ENCODE assay signal across 29 mouse cellular contexts in genomic region chr4:77537843-77538242, GRCm38 (mm10).
A peak's percentile ranks its signal among the peaks of the same experiment; 100 is the strongest.
DNase-seq lines count a peak whose midpoint lies in the region; ATAC-seq and TF ChIP-seq lines count a peak whose summit lies in the region.
"Had no signal": no experiment of that assay in that cellular context is flagged by ENCODE, and none has a peak within 500 bp of the region (broad histone marks: within the 10 kb centered on the region; RNA-seq: fewer than 3 reads in every experiment).

No protein-coding gene starts in this region.

- no peak overlapping the region for H3K9ac ChIP-seq in hindbrain, embryonic 14.5 days
- H3K9ac ChIP-seq in midbrain, embryonic 14.5 days (replicated peaks; ENCODE audit: low read length), result no peak overlapping the region
- H3K9ac ChIP-seq in midbrain, embryonic 13.5 days (replicated peaks), result no peak overlapping the region
- H3K9ac ChIP-seq in hindbrain, embryonic 16.5 days (ENCODE audit: low read depth, low read length), result no peak overlapping the region
- H3K9ac ChIP-seq in midbrain, postnatal 0 days (replicated peaks; ENCODE audit: low read length, poor library complexity, severe bottlenecking), result no peak overlapping the region
- H3K9ac ChIP-seq: forebrain, postnatal 0 days; heart, embryonic 15.5 days; limb, embryonic 15.5 days; liver, embryonic 13.5 days had no signal

- H3K27ac ChIP-seq in hindbrain, embryonic 14.5 days, result peak overlapping the region; percentile 23; the same call in 1 of the 2 replicates
- H3K27ac ChIP-seq in hindbrain, embryonic 10.5 days, result no peak overlapping the region
- 0 out of 2 replicates have a peak overlapping the region, but pooled peaks have one; percentile 32 for H3K27ac ChIP-seq in midbrain, embryonic 14.5 days (replicated peaks; ENCODE audit: low read depth, low read length)
- no peak overlapping the region; the same call in 1 of the 2 replicates for H3K27ac ChIP-seq in midbrain, embryonic 13.5 days
- H3K27ac ChIP-seq in hindbrain, embryonic 16.5 days (ENCODE audit: low read depth, low read length), result no peak overlapping the region
- H3K27ac ChIP-seq in midbrain, postnatal 0 days (ENCODE audit: low read depth, low read length), result no peak overlapping the region
- H3K27ac ChIP-seq: heart, embryonic 10.5 days; heart, embryonic 15.5 days; limb, embryonic 15.5 days; liver, embryonic 13.5 days; macrophage; stomach, postnatal 0 days had no signal

- H3K4me3 ChIP-seq in hindbrain, embryonic 14.5 days (replicated peaks; ENCODE audit: low read length), result no peak overlapping the region
- no peak overlapping the region for H3K4me3 ChIP-seq in hindbrain, embryonic 10.5 days
- no peak overlapping the region for H3K4me3 ChIP-seq in midbrain, embryonic 14.5 days (replicated peaks; ENCODE audit: low read depth, low read length)
- H3K4me3 ChIP-seq in midbrain, embryonic 13.5 days (replicated peaks), result no peak overlapping the region
- no peak overlapping the region for H3K4me3 ChIP-seq in hindbrain, embryonic 16.5 days (ENCODE audit: low read length)
- no peak overlapping the region for H3K4me3 ChIP-seq in midbrain, postnatal 0 days (ENCODE audit: low read depth, low read length)
- H3K4me3 ChIP-seq: heart, embryonic 10.5 days; heart, embryonic 15.5 days; limb, embryonic 15.5 days; liver, embryonic 13.5 days had no signal

- H3K27me3 ChIP-seq in hindbrain, embryonic 14.5 days (ENCODE audit: control insufficient read depth, insufficient read depth, low read length), result no peaks in the 10 kb centered on the region
- no peaks in the 10 kb centered on the region for H3K27me3 ChIP-seq in hindbrain, embryonic 10.5 days (ENCODE audit: insufficient read depth, poor library complexity, severe bottlenecking)
- no peaks in the 10 kb centered on the region for H3K27me3 ChIP-seq in midbrain, embryonic 14.5 days (ENCODE audit: control insufficient read depth, insufficient read depth, low read length)
- H3K27me3 ChIP-seq in midbrain, embryonic 13.5 days, result no peaks in the 10 kb centered on the region
- H3K27me3 ChIP-seq in hindbrain, embryonic 16.5 days (replicated peaks; ENCODE audit: control insufficient read depth, insufficient read depth, low read length), result no peaks in the 10 kb centered on the region
- H3K27me3 ChIP-seq in midbrain, postnatal 0 days (ENCODE audit: insufficient read depth, low read length), result no peaks in the 10 kb centered on the region
- H3K27me3 ChIP-seq: heart, embryonic 15.5 days; limb, embryonic 15.5 days; liver, embryonic 13.5 days had no signal

- no peak for TF ChIP-seq CTCF in midbrain, postnatal 0 days (IDR thresholded peaks at IDR 0.05)

- H3K4me1 ChIP-seq in hindbrain, embryonic 14.5 days (replicated peaks; ENCODE audit: control insufficient read depth, insufficient read depth, low read length), result peaks cover 3% of the 10 kb centered on the region
- no peaks in the 10 kb centered on the region for H3K4me1 ChIP-seq in hindbrain, embryonic 10.5 days (replicated peaks)
- H3K4me1 ChIP-seq in midbrain, embryonic 14.5 days (ENCODE audit: control insufficient read depth, insufficient read depth, low read length), result no peaks in the 10 kb centered on the region
- H3K4me1 ChIP-seq in midbrain, embryonic 13.5 days (replicated peaks), result peaks cover 10% of the 10 kb centered on the region
- H3K4me1 ChIP-seq in hindbrain, embryonic 16.5 days (ENCODE audit: control insufficient read depth, insufficient read depth, low read depth, low read length), result no peaks in the 10 kb centered on the region
- H3K4me1 ChIP-seq in midbrain, postnatal 0 days (ENCODE audit: insufficient read depth, low read length), result no peaks in the 10 kb centered on the region
- H3K4me1 ChIP-seq: heart, embryonic 10.5 days; heart, embryonic 15.5 days; limb, embryonic 15.5 days; liver, embryonic 13.5 days had no signal

- H3K9me3 ChIP-seq in hindbrain, embryonic 14.5 days (ENCODE audit: control insufficient read depth, low read length), result no peaks in the 10 kb centered on the region
- H3K9me3 ChIP-seq in hindbrain, embryonic 10.5 days, result no peaks in the 10 kb centered on the region
- no peaks in the 10 kb centered on the region for H3K9me3 ChIP-seq in midbrain, embryonic 14.5 days (ENCODE audit: control insufficient read depth, low read length)
- no peaks in the 10 kb centered on the region for H3K9me3 ChIP-seq in midbrain, embryonic 13.5 days
- H3K9me3 ChIP-seq in hindbrain, embryonic 16.5 days (ENCODE audit: control insufficient read depth, low read length), result no peaks in the 10 kb centered on the region
- no peaks in the 10 kb centered on the region for H3K9me3 ChIP-seq in midbrain, postnatal 0 days (ENCODE audit: low read length)
- H3K9me3 ChIP-seq: heart, embryonic 10.5 days; heart, embryonic 15.5 days; limb, embryonic 15.5 days; liver, embryonic 13.5 days had no signal

- DNase-seq in hindbrain, embryonic 14.5 days (ENCODE audit: low spot score), result no peak
- DNase-seq in hindbrain, embryonic 10.5 days (ENCODE audit: low spot score), result no peak
- DNase-seq in midbrain, embryonic 14.5 days, result no peak
- DNase-seq in midbrain, postnatal 0 days (ENCODE audit: low spot score), result peak; percentile 8
- DNase-seq in natural killer cell, adult 2 months (ENCODE audit: low spot score in 2 of 2), result no peak
- DNase-seq: adrenal gland, postnatal 14 days; cerebellum, adult 11 months; cerebellum, adult 9-10 months; cerebellum, postnatal 36 days; forebrain, postnatal 0 days; gastrocnemius, postnatal 14 days; heart, adult 11 months; kidney, adult 9 months; kidney, postnatal 25 days; liver, embryonic 13.5 days; lung, adult 18-20 months; right cerebral cortex, postnatal 4 days; thymus, adult 18-20 months; thymus, postnatal 25 days had no signal

- 42% methylated on average over 4 of the region's 4 CpGs for WGBS in hindbrain, embryonic 14.5 days
- 86% methylated on average over 4 of the region's 4 CpGs for WGBS in hindbrain, embryonic 10.5 days
- WGBS in midbrain, embryonic 14.5 days, result 60% methylated on average over 4 of the region's 4 CpGs
- 67% methylated on average over 4 of the region's 4 CpGs for WGBS in midbrain, embryonic 13.5 days
- 50% methylated on average over 4 of the region's 4 CpGs for WGBS in hindbrain, embryonic 16.5 days
- WGBS in midbrain, postnatal 0 days, result 61% methylated on average over 4 of the region's 4 CpGs

- ATAC-seq in hindbrain, embryonic 14.5 days (ENCODE audit: low FRiP score), result no peak
- ATAC-seq in midbrain, embryonic 14.5 days (ENCODE audit: low FRiP score, low TSS enrichment), result no peak
- ATAC-seq in midbrain, embryonic 13.5 days, result no peak
- peak; percentile 17; the same call in 1 of the 2 replicates for ATAC-seq in hindbrain, embryonic 16.5 days
- no peak for ATAC-seq in midbrain, postnatal 0 days (ENCODE audit: low FRiP score)
- ATAC-seq: CD4-positive, CD25-positive, alpha-beta regulatory T cell, adult 4 months; forebrain, postnatal 0 days; intestine, postnatal 0 days; lung, postnatal 0 days had no signal

- no peak overlapping the region for H3K4me2 ChIP-seq in hindbrain, embryonic 14.5 days (replicated peaks)
- H3K4me2 ChIP-seq in midbrain, embryonic 14.5 days (ENCODE audit: low read length), result no peak overlapping the region
- no peak overlapping the region for H3K4me2 ChIP-seq in midbrain, embryonic 13.5 days (replicated peaks)
- H3K4me2 ChIP-seq in hindbrain, embryonic 16.5 days (ENCODE audit: low read length), result no peak overlapping the region
- no peak overlapping the region for H3K4me2 ChIP-seq in midbrain, postnatal 0 days (ENCODE audit: low read depth, low read length, poor library complexity, severe bottlenecking)
- H3K4me2 ChIP-seq: heart, embryonic 15.5 days; limb, embryonic 15.5 days; liver, embryonic 13.5 days had no signal

- H3K36me3 ChIP-seq in hindbrain, embryonic 14.5 days (replicated peaks; ENCODE audit: control insufficient read depth, insufficient read depth), result no peaks in the 10 kb centered on the region
- no peaks in the 10 kb centered on the region for H3K36me3 ChIP-seq in hindbrain, embryonic 10.5 days
- no peaks in the 10 kb centered on the region for H3K36me3 ChIP-seq in midbrain, embryonic 14.5 days (ENCODE audit: control insufficient read depth, insufficient read depth, low read length)
- no peaks in the 10 kb centered on the region for H3K36me3 ChIP-seq in midbrain, embryonic 13.5 days
- no peaks in the 10 kb centered on the region for H3K36me3 ChIP-seq in hindbrain, embryonic 16.5 days (ENCODE audit: control insufficient read depth, insufficient read depth, low read length)
- no peaks in the 10 kb centered on the region for H3K36me3 ChIP-seq in midbrain, postnatal 0 days (ENCODE audit: insufficient read depth, low read length)
- H3K36me3 ChIP-seq: heart, embryonic 10.5 days; heart, embryonic 15.5 days; limb, embryonic 15.5 days; liver, embryonic 13.5 days had no signal

Comparison
In these comparisons a context has a peak if more than half of its experiments do, and no peak if none do; other contexts are left out.
1. H3K27ac ChIP-seq: peak in hindbrain, embryonic 14.5 days (single experiment) and midbrain, embryonic 14.5 days (single experiment); none in hindbrain, embryonic 10.5 days (single experiment), midbrain, embryonic 13.5 days (single experiment), hindbrain, embryonic 16.5 days (single experiment) and midbrain, postnatal 0 days (single experiment).